Mouse (Mus musculus): ENCODE measurements around the gene Heph. TPM values are rescaled to one million over a fixed set of nuclear protein-coding genes. Genes with fewer than 3 reads are reported as not detected.
"Not testable (repeated sequence)": the region's sequence is repeated elsewhere in the genome, so short reads cannot be mapped to it uniquely, and the experiment has no call there.

The Heph gene
- 3.0 and 6.2 TPM in 2 replicates for polyA plus RNA-seq (2015; fragmentation: Nextera tagmentation; extraction: Ambion mirVana)

GRCm38 (mm10) chrX:96455149-96455548 is at the start of gene Heph:
Gene Heph (plus strand): TSS chrX:96455359.
- no peaks in the 10 kb centered on the region for H3K9me3 ChIP-seq (replicated peaks)
- 0 out of 2 replicates have a peak within 1 kb of the TSS, but pooled peaks have one; percentile 18 for H3K4me3 ChIP-seq (replicated peaks)
- H3K27ac ChIP-seq (replicated peaks), result no peak within 1 kb of the TSS
- H3K4me1 ChIP-seq, result no peaks in the 10 kb centered on the region
- H3K4me2 ChIP-seq, result peak within 1 kb of the TSS; percentile 30
- 53% methylated on average over 2 of the region's 2 CpGs for WGBS
- no peaks in the 10 kb centered on the region for H3K27me3 ChIP-seq (replicated peaks)
- H3K36me3 ChIP-seq, result no peaks in the 10 kb centered on the region
- ATAC-seq (ENCODE audit: low FRiP score), result no peak
- no peak within 1 kb of the TSS for H3K9ac ChIP-seq (replicated peaks)

GRCm38 (mm10) chrX:96415351-96415750 is 39.8 kb upstream of the Heph start:
- not testable (repeated sequence) for H3K27ac ChIP-seq (replicated peaks); H3K36me3 ChIP-seq; H3K4me2 ChIP-seq; ATAC-seq (ENCODE audit: low FRiP score); H3K4me1 ChIP-seq; H3K27me3 ChIP-seq (replicated peaks); H3K4me3 ChIP-seq (replicated peaks); H3K9ac ChIP-seq (replicated peaks); H3K9me3 ChIP-seq (replicated peaks)
- WGBS, result 75% methylated on average over 4 of the region's 4 CpGs

GRCm38 (mm10) chrX:96416970-96417369 is 38.2 kb upstream of the Heph start:
- ATAC-seq (ENCODE audit: low FRiP score), result no peak
- Histone ChIP-seq H3K4me1 (no peaks in the 10 kb centered on the region), H3K9me3 (replicated peaks) (no peaks in the 10 kb centered on the region), H3K4me2 (no peak overlapping the region), H3K27me3 (replicated peaks) (no peaks in the 10 kb centered on the region), H3K4me3 (replicated peaks) (no peak overlapping the region), H3K9ac (replicated peaks) (no peak overlapping the region), H3K36me3 (no peaks in the 10 kb centered on the region), H3K27ac (replicated peaks) (no peak overlapping the region)
- 96% methylated on average over 1 of the region's 1 CpGs for WGBS

- no peaks in the 10 kb centered on the region for H3K4me1 ChIP-seq
- 37% methylated on average over 1 of the region's 1 CpGs for WGBS
- H3K4me3 ChIP-seq (replicated peaks), result no peak overlapping the region
- H3K9ac ChIP-seq (replicated peaks), result no peak overlapping the region
- no peaks in the 10 kb centered on the region for H3K27me3 ChIP-seq (replicated peaks)
- H3K9me3 ChIP-seq (replicated peaks), result no peaks in the 10 kb centered on the region
- H3K4me2 ChIP-seq, result no peak overlapping the region
- H3K36me3 ChIP-seq, result no peaks in the 10 kb centered on the region
- no peak for ATAC-seq (ENCODE audit: low FRiP score)
- no peak overlapping the region for H3K27ac ChIP-seq (replicated peaks)
Observed at GRCm38 (mm10) chrX:96417733-96418132, 37.4 kb upstream of the Heph start.

- Histone ChIP-seq H3K4me1 (no peaks in the 10 kb centered on the region), H3K9me3 (replicated peaks) (no peaks in the 10 kb centered on the region), H3K9ac (replicated peaks) (no peak overlapping the region), H3K4me2 (no peak overlapping the region), H3K27me3 (replicated peaks) (no peaks in the 10 kb centered on the region), H3K4me3 (replicated peaks) (no peak overlapping the region), H3K36me3 (no peaks in the 10 kb centered on the region), H3K27ac (replicated peaks) (no peak overlapping the region)
- no peak for ATAC-seq (ENCODE audit: low FRiP score)
Observed at GRCm38 (mm10) chrX:96419383-96419782, 35.8 kb upstream of the Heph start.

GRCm38 (mm10) chrX:96456201-96456963 is 1.2 kb downstream of the Heph start, which contains the start of gene Hsf3:
Gene Hsf3 (minus strand): TSS chrX:96456294.
- no peaks in the 10 kb centered on the region for H3K36me3 ChIP-seq
- 19% methylated on average over 9 of the region's 9 CpGs for WGBS
- H3K27me3 ChIP-seq (replicated peaks), result no peaks in the 10 kb centered on the region
- H3K4me3 ChIP-seq (replicated peaks), result peak within 1 kb of the TSS; percentile 18; the same call in 1 of the 2 replicates
- no peak within 1 kb of the TSS for H3K27ac ChIP-seq (replicated peaks)
- H3K9ac ChIP-seq (replicated peaks), result no peak within 1 kb of the TSS
- H3K4me2 ChIP-seq, result peak within 1 kb of the TSS; percentile 30
- H3K9me3 ChIP-seq (replicated peaks), result no peaks in the 10 kb centered on the region
- H3K4me1 ChIP-seq, result no peaks in the 10 kb centered on the region
- ATAC-seq (ENCODE audit: low FRiP score), result no peak

- H3K9ac ChIP-seq (replicated peaks), result no peak overlapping the region
- no peaks in the 10 kb centered on the region for H3K27me3 ChIP-seq (replicated peaks)
- no peak for ATAC-seq (ENCODE audit: low FRiP score)
- H3K4me1 ChIP-seq, result no peaks in the 10 kb centered on the region
- H3K4me3 ChIP-seq (replicated peaks), result no peak overlapping the region
- 65% methylated on average over 1 of the region's 1 CpGs for WGBS
- no peaks in the 10 kb centered on the region for H3K9me3 ChIP-seq (replicated peaks)
- H3K4me2 ChIP-seq, result no peak overlapping the region
- no peak overlapping the region for H3K27ac ChIP-seq (replicated peaks)
- H3K36me3 ChIP-seq, result no peaks in the 10 kb centered on the region
Observed at GRCm38 (mm10) chrX:96501580-96501979, 46.4 kb downstream of the Heph start.

Other genes starting within 250 kb of the Heph start
- not detected in 2 replicates for gene Vsig4, start 161.9 kb upstream of the Heph start, polyA plus RNA-seq (2015; fragmentation: Nextera tagmentation; extraction: Ambion mirVana)
- not detected in 2 replicates for gene Hsf3, start 935 bp downstream of the Heph start, polyA plus RNA-seq (2015; fragmentation: Nextera tagmentation; extraction: Ambion mirVana)

Data from neural tube, embryonic 15.5 days (tissue).